Mouse (Mus musculus) neural tube, embryonic 13.5 days (tissue): Measurements from ENCODE around the gene Phb. TPM values are rescaled to one million over a fixed set of nuclear protein-coding genes. Genes with fewer than 3 reads are reported as not detected.
"Not testable (repeated sequence)": the region's sequence is repeated elsewhere in the genome, so short reads cannot be mapped to it uniquely, and the experiment has no call there.

Experiments
- ATAC-seq: fragments of 200-750 bp; cut with Nextera tagmentation; 2 replicates; pipeline ENCODE4 v1.8.0; 2017; ENCODE audit warnings: low read depth, mild to moderate bottlenecking, moderate TSS enrichment, moderate library complexity
- H3K27ac ChIP-seq: fragments of 300-500 bp; sonication (generic); replicated peaks from 2 replicates; pipeline ENCODE4 v1.5.1; 2015; ENCODE audit warnings: moderate library complexity, mild to moderate bottlenecking, inconsistent platforms
- H3K27me3 ChIP-seq: fragments of 300-500 bp; sonication (generic); 2 replicates; pipeline ENCODE4 v1.6.1; 2015; ENCODE audit warnings: mild to moderate bottlenecking, inconsistent platforms
- H3K36me3 ChIP-seq: fragments of 300-500 bp; sonication (generic); 2 replicates; pipeline ENCODE4 v1.6.1; 2015; ENCODE audit warnings: mild to moderate bottlenecking, inconsistent platforms
- H3K4me1 ChIP-seq: fragments of 300-500 bp; sonication (generic); replicated peaks from 2 replicates; pipeline ENCODE4 v1.6.1; 2015; ENCODE audit warnings: inconsistent platforms
- H3K4me2 ChIP-seq: fragments of 300-500 bp; sonication (generic); 2 replicates; pipeline ENCODE4 v1.6.1; 2015; ENCODE audit warnings: inconsistent platforms, mild to moderate bottlenecking, moderate library complexity
- H3K4me3 ChIP-seq: fragments of 300-500 bp; sonication (generic); 2 replicates; pipeline ENCODE4 v1.5.1; 2015; ENCODE audit warnings: mild to moderate bottlenecking, inconsistent platforms
- H3K9ac ChIP-seq: fragments of 300-500 bp; sonication (generic); 2 replicates; pipeline ENCODE4 v1.6.1; 2015; ENCODE audit warnings: moderate library complexity, mild to moderate bottlenecking, inconsistent platforms
- H3K9me3 ChIP-seq: fragments of 300-500 bp; sonication (generic); 2 replicates; pipeline ENCODE4 v1.6.1; 2016; ENCODE audit warnings: inconsistent platforms
- WGBS: fragments of 180-500 bp; shearing (Covaris S2); methylation state at CpG from one replicate; pipeline ENCODE4 v1.1.7; 2015; 5-methylcytosine and 5-hydroxymethylcytosine counted together
- polyA plus RNA-seq: library from polyadenylated mRNA; unstranded; fragments of >200 nt; fragmentation: Nextera tagmentation; extraction: Ambion mirVana; gene quantifications from 2 replicates; pipeline ENCODE4 v1.2.1, GENCODE M21; 2015

Gene Phb
- polyA plus RNA-seq, 1 experiment from 2014 or later, result 188 TPM

DNA sequence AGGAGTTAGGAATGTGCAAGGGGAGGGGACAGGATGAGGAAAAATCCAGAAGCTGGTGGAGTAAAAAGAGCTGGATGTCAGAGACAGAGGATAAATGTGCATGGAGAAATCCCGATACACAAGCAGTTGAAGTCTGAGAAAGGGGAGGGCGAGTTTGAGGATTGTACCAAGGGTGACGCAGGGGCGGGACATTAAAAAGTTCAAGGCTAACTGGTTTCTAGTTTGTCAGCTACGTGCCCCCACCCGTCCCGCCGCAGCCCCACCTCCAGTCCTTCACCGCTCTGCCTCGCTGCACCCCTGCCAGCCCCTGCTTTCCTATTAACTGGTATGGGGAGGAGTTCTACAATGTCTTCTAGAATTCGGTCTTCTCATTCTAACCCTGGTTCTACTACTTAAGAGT is 420 bp downstream of the Phb start:
- H3K27ac ChIP-seq, result 0 out of 2 replicates have a peak overlapping the region, but pooled peaks have one; percentile 33
- WGBS, result 2% methylated on average over 11 of the region's 11 CpGs

DNA sequence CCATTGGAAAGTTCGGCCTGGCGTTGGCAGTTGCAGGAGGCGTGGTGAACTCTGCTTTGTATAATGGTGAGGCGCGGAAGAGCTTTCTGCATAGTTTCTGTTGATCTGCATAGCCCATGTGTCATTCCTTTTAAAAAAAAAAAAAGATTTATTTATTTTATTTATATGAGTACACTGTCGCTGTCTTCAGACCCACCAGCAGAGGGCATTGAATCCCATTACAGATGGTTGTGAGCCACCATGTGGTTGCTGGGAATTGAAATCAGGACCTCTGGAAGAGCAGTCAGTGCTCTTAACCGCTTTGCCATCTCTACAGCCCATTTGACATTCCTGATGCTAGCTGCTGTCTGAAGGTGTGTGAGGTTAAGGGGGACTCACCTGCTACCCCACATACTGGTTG is 1.3 kb downstream of the Phb start:
- not testable (repeated sequence) for H3K9ac ChIP-seq, H3K9me3 ChIP-seq, H3K27ac ChIP-seq, H3K4me1 ChIP-seq, H3K4me3 ChIP-seq, ATAC-seq, H3K27me3 ChIP-seq
- WGBS, result 88% methylated on average over 7 of the region's 7 CpGs
- Histone ChIP-seq H3K4me2 (peak overlapping the region; percentile 89; the same call in 1 of the 2 replicates), H3K36me3 (peaks cover 45% of the 10 kb centered on the region)

More for the DNA sequence above, 420 bp downstream of the Phb start:
- Histone ChIP-seq H3K9me3 (no peaks in the 10 kb centered on the region), H3K4me1 (peaks cover 8% of the 10 kb centered on the region), H3K9ac (peak overlapping the region; percentile 77), H3K36me3 (peaks cover 40% of the 10 kb centered on the region), H3K4me2 (peak overlapping the region; percentile 89), H3K27me3 (no peaks in the 10 kb centered on the region), H3K4me3 (peak overlapping the region; percentile 63)
- peak; percentile 27; the same call in 1 of the 2 replicates for ATAC-seq

DNA sequence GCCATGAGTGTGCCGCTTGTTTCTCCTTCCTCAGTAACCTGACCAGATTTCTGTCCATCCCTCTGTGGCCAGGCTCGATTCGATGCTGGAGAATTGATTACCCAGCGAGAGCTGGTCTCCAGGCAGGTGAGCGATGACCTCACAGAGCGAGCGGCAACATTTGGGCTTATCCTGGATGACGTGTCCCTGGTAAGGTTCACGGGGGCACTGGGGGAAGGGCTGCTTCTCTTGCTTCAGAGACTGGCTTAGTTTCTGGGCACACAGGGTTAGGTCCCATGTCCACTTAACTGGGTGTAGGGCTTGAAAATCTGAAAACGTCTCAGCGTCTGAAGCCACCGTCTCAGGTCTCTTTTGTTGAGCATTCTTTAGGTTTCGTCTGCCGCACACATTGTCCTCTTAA is 8.7 kb downstream of the Phb start:
- no peaks in the 10 kb centered on the region for H3K9me3 ChIP-seq

DNA sequence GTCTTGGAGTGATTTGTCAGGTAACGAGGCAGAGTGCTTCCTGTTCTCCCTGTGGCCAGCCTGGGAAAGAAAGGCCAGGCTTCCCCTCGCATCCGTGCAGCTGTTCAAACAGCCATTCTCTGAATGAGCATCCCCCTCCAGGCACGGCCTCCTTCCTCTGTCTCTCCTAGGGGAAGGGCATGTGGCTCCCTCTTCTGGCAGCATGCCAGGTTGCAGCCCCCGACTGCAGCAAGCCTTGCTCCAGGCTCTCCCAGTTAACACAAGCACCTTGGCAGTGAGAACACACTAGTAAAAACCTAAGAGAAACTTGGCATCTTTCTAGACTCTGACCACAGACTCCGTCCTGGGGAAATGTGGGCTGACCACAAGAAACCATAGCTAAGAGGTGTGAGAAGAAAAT is 9.6 kb downstream of the Phb start:
- ATAC-seq, result peak; percentile 58; the same call in 1 of the 2 replicates
- Histone ChIP-seq H3K9me3 (no peaks in the 10 kb centered on the region), H3K4me1 (peaks cover 12% of the 10 kb centered on the region), H3K4me3 (no peak overlapping the region), H3K9ac (no peak overlapping the region), H3K27ac (peak overlapping the region; percentile 1), H3K27me3 (no peaks in the 10 kb centered on the region), H3K4me2 (no peak overlapping the region), H3K36me3 (peaks cover 81% of the 10 kb centered on the region)
- 14% methylated on average over 6 of the region's 6 CpGs for WGBS

More for the DNA sequence above, 8.7 kb downstream of the Phb start:
- WGBS, result 93% methylated on average over 14 of the region's 14 CpGs
- H3K9ac ChIP-seq, result no peak overlapping the region
- ATAC-seq, result no peak
- H3K4me2 ChIP-seq, result no peak overlapping the region
- H3K4me1 ChIP-seq, result peaks cover 12% of the 10 kb centered on the region
- H3K4me3 ChIP-seq, result no peak overlapping the region
- H3K36me3 ChIP-seq, result peaks cover 81% of the 10 kb centered on the region
- H3K27ac ChIP-seq, result no peak overlapping the region
- no peaks in the 10 kb centered on the region for H3K27me3 ChIP-seq

DNA sequence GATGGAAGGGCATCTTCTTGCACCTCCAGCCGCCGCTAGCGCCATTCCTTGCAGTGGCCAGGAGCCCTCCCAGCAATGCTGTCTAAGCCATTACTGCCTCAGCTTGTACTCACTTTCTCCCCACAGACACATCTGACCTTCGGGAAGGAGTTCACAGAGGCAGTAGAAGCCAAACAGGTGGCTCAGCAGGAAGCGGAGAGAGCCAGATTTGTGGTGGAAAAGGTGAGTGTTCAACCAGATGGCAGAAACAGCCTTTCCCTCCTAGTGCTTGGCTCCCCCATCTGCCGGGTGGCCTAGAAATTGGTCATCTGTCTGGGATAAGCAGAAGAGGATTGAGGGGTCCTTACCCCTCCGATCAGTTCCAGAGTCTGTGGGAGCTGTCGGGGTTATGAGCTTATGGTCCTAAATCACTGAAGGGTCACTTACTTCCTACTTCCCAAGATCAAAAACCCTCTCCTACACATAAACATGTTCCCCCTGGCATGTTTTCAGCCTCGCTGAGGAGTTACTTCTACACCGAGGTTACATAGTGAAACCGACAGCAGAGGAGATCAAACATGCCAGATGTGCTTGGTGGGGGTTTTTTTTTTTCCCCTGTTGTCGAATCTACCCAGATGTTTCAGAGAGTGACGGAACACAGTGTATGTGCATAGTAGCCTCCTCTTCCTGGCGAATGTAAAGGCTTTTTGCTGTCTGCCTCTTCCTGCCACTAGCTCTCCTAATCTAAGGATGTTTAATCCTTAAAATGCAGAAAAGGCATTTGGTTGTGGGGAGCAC is 11.4 kb downstream of the Phb start:
- no peaks in the 10 kb centered on the region for H3K27me3 ChIP-seq
- peaks cover 75% of the 10 kb centered on the region for H3K36me3 ChIP-seq
- WGBS, result 88% methylated on average over 14 of the region's 14 CpGs
- no peak for ATAC-seq
- no peak overlapping the region for H3K9ac ChIP-seq
- no peak overlapping the region for H3K4me3 ChIP-seq
- peaks cover 12% of the 10 kb centered on the region for H3K4me1 ChIP-seq
- H3K9me3 ChIP-seq, result no peaks in the 10 kb centered on the region
- no peak overlapping the region for H3K27ac ChIP-seq
- no peak overlapping the region for H3K4me2 ChIP-seq

DNA sequence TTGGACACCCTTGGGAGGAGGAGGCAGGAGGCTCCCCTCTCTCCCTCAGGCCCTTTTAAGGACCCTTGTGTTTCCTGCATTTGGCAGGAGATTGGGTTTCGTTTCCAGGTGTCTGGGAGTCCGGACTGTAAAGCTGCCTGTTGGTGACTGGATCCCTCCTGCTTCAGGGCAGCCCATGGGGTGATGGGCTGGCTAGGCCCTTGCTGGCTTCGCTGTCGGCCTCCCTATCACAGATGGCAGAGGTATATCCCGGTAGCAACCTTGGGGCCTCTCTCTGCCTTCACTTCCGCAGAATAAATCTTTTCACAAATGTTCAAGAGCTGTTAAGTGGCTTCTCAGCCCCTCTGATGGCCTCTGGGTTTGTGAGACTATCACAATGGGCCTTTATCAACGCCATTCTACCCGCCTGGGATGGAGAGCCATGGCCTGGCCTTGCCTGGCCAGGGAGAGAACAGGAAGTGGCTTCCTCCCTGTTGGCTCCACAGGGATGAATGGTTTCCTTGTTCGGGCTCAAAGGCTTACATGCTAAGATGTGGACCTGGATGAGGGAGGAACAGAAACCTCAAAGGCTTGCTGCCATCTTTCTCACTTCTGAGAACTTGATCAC is 15.3 kb downstream of the Phb start:
- 62% methylated on average over 9 of the region's 9 CpGs for WGBS
- H3K27me3 ChIP-seq, result no peaks in the 10 kb centered on the region

DNA sequence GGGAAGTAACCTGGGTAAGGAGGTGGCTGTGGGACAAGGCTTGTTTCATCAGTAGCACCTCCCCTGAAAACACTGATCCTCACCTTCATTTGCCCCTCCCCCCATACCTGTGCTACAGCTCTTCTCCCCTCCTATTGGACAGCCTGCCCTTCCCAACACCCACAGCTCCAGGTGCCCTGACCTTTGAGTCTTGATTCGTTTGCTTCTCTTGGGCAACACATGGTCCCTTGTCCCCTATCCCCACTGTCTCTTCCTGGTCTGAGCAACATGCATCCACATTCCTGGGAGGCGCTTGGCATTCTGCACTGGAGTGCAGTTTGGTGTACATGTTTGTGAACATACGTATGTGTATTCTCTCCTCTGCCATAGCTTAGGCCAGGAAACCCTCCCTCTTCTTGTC is 16.2 kb downstream of the Phb start:
- H3K4me1 ChIP-seq, result no peaks in the 10 kb centered on the region
- H3K9me3 ChIP-seq, result no peaks in the 10 kb centered on the region
- peaks cover 38% of the 10 kb centered on the region for H3K36me3 ChIP-seq
- H3K27me3 ChIP-seq, result no peaks in the 10 kb centered on the region
- no peak for ATAC-seq
- H3K27ac ChIP-seq, result no peak overlapping the region
- H3K4me3 ChIP-seq, result no peak overlapping the region
- H3K4me2 ChIP-seq, result no peak overlapping the region
- 88% methylated on average over 3 of the region's 3 CpGs for WGBS
- no peak overlapping the region for H3K9ac ChIP-seq

More for the DNA sequence above, 15.3 kb downstream of the Phb start:
- Histone ChIP-seq H3K27ac (0 out of 2 replicates have a peak overlapping the region, but pooled peaks have one; percentile 9), H3K9me3 (no peaks in the 10 kb centered on the region), H3K4me1 (no peaks in the 10 kb centered on the region), H3K4me2 (no peak overlapping the region), H3K36me3 (peaks cover 47% of the 10 kb centered on the region), H3K4me3 (no peak overlapping the region), H3K9ac (peak overlapping the region; percentile 17; the same call in 1 of the 2 replicates)
- no peak for ATAC-seq

DNA sequence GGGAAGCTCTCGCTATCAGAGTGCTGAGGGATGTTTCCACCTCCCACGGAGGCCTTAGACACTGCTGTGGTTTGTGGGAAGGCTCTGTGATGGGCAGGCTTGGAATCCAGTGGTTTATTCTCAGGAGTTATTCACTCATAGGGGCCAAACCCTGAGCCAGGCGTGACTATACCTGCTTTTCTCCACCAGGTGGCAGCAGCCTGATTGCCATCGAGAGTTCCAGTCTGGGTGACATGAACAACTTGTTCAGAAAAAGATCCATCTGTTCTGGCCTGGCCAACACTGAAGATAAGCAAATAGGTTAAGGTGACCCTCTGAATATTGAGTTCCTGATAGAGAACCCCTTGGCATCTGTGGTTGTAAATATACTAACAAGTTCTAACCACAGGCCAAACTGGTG is 19.3 kb downstream of the Phb start:
- H3K27ac ChIP-seq, result no peak overlapping the region
- 4% methylated on average over 4 of the region's 4 CpGs for WGBS
- H3K4me1 ChIP-seq, result no peaks in the 10 kb centered on the region
- no peaks in the 10 kb centered on the region for H3K9me3 ChIP-seq
- H3K27me3 ChIP-seq, result no peaks in the 10 kb centered on the region
- H3K4me2 ChIP-seq, result no peak overlapping the region
- no peak for ATAC-seq
- H3K4me3 ChIP-seq, result no peak overlapping the region
- no peak overlapping the region for H3K9ac ChIP-seq
- peaks cover 11% of the 10 kb centered on the region for H3K36me3 ChIP-seq

DNA sequence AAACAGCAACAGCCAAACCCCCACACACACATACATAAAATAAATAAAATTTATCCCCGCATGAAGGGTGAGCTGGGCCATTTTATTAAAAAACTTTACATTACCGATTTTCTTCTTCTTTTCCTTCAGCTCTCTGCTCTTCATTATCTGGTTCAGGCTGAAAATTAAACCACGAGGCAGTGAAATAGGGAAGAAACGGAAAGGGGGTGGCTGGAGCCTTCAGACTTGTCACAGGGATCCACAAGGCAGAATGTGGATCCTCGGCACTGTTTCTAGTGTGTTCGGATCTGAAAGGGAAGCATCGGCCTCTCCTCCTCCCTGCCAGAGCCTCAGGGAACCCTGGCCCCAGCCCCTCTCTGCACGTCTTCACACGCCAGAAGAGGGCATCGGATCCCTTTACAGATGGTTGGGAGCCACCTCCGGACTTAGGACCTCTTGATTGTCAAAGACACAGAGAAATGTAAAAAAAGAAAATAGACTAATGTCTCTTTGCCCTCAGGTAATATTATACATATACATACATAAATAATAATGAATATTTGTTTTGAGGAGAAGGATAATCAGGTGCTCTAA is 20.4 kb downstream of the Phb start:
- H3K27me3 ChIP-seq, result no peaks in the 10 kb centered on the region
- ATAC-seq, result no peak
- WGBS, result 42% methylated on average over 11 of the region's 11 CpGs
- H3K4me2 ChIP-seq, result no peak overlapping the region
- no peak overlapping the region for H3K27ac ChIP-seq
- no peak overlapping the region for H3K9ac ChIP-seq
- no peaks in the 10 kb centered on the region for H3K36me3 ChIP-seq
- no peaks in the 10 kb centered on the region for H3K4me1 ChIP-seq
- no peak overlapping the region for H3K4me3 ChIP-seq
- no peaks in the 10 kb centered on the region for H3K9me3 ChIP-seq

DNA sequence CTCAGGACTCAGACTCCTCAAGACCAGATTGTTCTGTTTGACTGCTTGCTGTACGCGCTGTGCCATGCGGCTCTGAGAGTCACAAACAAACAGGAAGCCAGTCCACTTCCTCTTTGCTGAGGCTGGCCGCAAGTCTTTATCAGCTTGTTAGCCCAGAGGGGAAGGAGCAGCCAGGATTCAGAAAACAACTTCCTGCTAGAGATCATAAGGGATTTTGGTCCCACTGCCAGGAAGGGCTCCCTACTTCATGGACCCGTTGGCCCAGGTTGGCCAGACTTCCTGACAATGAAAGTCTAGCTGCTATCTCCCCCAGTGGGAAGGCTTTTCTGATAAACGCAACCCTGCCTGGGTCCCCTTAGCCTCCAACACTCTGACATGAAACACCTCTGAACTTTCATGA is 21.8 kb downstream of the Phb start:
- Histone ChIP-seq H3K4me1 (no peaks in the 10 kb centered on the region), H3K27ac (no peak overlapping the region), H3K27me3 (no peaks in the 10 kb centered on the region), H3K36me3 (no peaks in the 10 kb centered on the region), H3K4me3 (no peak overlapping the region), H3K9me3 (no peaks in the 10 kb centered on the region), H3K4me2 (no peak overlapping the region), H3K9ac (no peak overlapping the region)
- ATAC-seq, result no peak
- 72% methylated on average over 6 of the region's 6 CpGs for WGBS

DNA sequence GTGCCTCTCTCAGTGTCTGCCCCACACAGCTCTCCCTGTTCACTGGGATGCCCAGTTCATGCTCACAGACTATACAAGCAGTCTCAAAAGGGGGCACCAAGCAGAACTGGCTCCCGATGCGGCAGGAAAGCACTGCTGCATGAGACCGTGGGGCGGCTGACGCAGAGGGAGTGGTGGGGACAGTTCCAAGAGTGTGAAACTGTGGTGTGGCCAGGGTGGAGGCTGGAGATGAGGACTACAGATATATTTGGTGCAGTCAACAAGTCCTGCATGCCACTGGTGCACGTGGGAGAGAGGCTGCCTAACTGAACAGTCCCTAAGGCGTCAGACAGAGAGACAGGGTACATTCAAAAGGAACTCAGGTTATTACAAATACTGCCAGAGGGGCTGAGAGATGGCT is 22.2 kb downstream of the Phb start:
- H3K4me3 ChIP-seq, result no peak overlapping the region
- H3K9ac ChIP-seq, result no peak overlapping the region
- WGBS, result 84% methylated on average over 7 of the region's 7 CpGs
- no peak overlapping the region for H3K27ac ChIP-seq
- H3K27me3 ChIP-seq, result no peaks in the 10 kb centered on the region
- no peak for ATAC-seq
- H3K36me3 ChIP-seq, result no peaks in the 10 kb centered on the region
- H3K4me2 ChIP-seq, result no peak overlapping the region
- H3K9me3 ChIP-seq, result no peaks in the 10 kb centered on the region
- H3K4me1 ChIP-seq, result no peaks in the 10 kb centered on the region

DNA sequence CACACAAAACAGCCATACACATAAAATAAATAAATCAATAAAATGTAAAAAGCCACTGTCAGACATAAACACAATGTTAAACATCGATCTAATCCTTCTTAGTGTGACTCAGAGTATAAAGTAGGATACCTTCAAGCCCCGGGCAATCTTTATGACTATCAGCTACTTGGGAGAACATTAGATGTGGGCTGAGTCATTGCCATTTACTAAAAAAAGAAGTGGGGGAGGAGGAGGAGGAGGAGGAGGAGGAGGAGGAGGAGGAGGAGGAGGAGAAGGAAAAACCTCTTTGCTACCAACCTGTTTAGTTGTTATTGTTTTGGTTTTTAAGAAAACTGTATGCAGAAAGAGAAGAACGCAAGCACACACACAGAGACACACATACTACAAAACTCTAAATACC is 22.8 kb downstream of the Phb start:
- no peaks in the 10 kb centered on the region for H3K36me3 ChIP-seq
- no peaks in the 10 kb centered on the region for H3K9me3 ChIP-seq
- H3K27ac ChIP-seq, result no peak overlapping the region
- ATAC-seq, result no peak
- H3K4me3 ChIP-seq, result no peak overlapping the region
- 82% methylated on average over 3 of the region's 3 CpGs for WGBS
- no peak overlapping the region for H3K9ac ChIP-seq
- H3K27me3 ChIP-seq, result no peaks in the 10 kb centered on the region
- H3K4me2 ChIP-seq, result no peak overlapping the region
- no peaks in the 10 kb centered on the region for H3K4me1 ChIP-seq
